Mouse (Mus musculus) WW6 (cell line): Measurements from ENCODE around the gene Gm28710.
A peak's percentile ranks its signal among the peaks of the same experiment; 100 is the strongest.

Experiments used
- DNase-seq: peaks from one replicate; pipeline ENCODE4 v3.0.0-alpha.2; 2013; ENCODE audit warnings: low read depth, low spot score

Gm28710 gene

GRCm38 (mm10) chr5:16791243-16791860, at the start of gene Gm28710:
Gm28710 (plus strand) TSS chr5:16791810.
- no peak for DNase-seq

- DNase-seq, result no peak
Observed at GRCm38 (mm10) chr5:16777176-16777575, 14.4 kb upstream of the Gm28710 start.

- no peak for DNase-seq
Observed at GRCm38 (mm10) chr5:16778610-16779172, 12.9 kb upstream of the Gm28710 start.

GRCm38 (mm10) chr5:16785627-16786026, 6.0 kb upstream of the Gm28710 start:
- DNase-seq, result no peak

GRCm38 (mm10) chr5:16794972-16795371, 3.4 kb downstream of the Gm28710 start:
- DNase-seq, result no peak

- DNase-seq, result no peak
Observed at GRCm38 (mm10) chr5:16802726-16803125, 11.1 kb downstream of the Gm28710 start.

- peak; percentile 9 for DNase-seq
Observed at GRCm38 (mm10) chr5:16838991-16839390, 47.4 kb downstream of the Gm28710 start.

GRCm38 (mm10) chr5:16869309-16869915, 77.8 kb downstream of the Gm28710 start:
- peak; percentile 4 for DNase-seq

- no peak for DNase-seq
Observed at GRCm38 (mm10) chr5:16894161-16894560, 102.6 kb downstream of the Gm28710 start.

- no peak for DNase-seq
Observed at GRCm38 (mm10) chr5:16919791-16920190, 128.2 kb downstream of the Gm28710 start.

GRCm38 (mm10) chr5:16922473-16922872, 130.9 kb downstream of the Gm28710 start:
- no peak for DNase-seq
